Mouse (Mus musculus): ENCODE results near the gene Elp4.

Gene Elp4

DNA sequence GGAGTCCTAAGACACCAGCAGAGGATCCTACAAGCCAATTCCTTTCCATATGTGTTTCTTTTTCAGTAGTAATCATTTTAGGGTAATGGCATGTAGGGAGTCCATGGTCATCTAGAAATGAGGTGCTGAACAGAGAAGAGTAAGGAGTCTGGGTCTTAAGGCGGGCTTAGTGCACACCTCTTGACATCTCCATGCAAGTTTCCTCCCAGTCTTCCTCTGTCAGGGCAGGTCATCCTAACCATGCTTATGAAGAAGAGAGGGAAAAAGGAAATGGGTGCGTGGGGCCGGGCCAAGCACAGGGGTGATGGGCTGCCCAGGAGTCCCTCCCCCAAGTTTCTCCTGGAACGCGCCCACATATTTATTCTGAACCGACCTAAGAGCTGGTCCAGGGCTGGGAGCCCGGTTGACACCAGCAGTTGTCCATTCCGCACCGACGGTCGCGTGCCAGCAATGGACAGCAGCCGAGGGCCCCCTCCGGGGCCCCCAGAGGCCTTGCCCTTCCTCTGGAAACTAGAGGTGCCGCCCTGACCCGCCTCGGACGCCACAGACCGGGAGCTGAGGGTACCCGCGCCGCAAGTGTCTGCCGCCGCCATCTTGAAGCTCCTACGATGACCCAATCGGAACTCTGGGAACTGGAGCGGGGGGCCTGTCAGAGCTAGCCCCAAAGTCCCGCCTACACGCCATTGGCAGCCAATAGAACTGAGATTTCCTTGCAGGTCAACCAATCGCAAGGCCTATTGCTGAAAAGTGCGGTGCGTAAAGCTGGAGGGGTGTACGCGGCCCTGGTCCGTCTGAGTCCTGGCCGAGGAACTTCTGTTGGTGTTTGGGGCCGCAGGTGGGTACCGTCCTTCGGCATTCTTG is at the start of gene Elp4, which contains the start of gene Immp1l:
Gene Elp4 (minus strand): TSS at position 669 of the 861 bp plus-strand sequence.
Gene Immp1l (plus strand): TSS at position 743 of the 861 bp plus-strand sequence.
- DNase-seq: peak; percentile 98

DNA sequence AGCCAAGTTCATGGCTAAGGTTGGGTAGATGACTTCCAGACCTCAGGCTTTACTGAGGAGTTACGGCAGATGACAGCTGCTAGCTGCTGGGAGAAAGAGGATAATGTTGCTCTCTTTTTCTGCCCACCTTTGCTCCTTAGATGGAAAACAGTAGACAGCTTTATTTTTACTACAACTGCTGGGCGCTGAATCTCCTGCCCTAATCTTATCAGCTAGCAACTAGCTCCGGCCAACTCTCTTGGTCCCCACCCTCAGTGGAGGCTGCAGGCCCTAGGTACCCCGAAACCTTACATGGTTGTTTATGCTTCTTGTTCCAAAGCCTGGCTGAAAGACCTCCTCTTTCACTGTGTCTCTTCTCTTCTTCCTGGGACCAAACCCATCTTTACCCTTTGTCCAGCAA is 49.5 kb upstream of the Elp4 start:
- no peak for DNase-seq

DNA sequence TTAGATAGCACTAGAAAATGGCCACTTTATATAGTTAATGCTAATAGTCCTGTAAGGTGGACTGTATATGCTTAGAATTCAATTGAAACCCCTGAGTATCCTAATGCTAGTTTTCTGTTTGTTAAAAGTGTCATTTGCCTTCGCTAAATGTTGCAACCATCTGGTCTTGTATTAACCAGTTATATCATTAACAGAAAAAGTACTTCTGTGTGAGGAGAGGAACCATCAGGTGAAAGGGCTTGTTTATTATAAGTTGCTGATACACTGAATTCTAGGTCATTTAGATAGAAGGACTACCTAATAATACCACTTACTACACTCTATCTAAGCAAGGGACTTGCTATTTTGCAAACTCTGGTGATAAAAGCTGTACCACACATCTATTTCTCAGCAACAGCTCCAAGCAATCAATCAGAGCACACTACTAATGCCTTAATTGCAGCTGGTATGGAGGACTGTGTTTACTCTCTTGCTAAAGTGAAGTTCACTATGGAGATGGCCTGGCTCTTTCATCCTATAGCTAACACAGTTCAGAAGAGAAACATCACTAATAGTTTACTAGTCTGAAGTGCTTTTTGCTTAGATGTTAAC is 47.1 kb upstream of the Elp4 start:
- no peak for DNase-seq

- no peak for DNase-seq
These were observed 45.8 kb upstream of the Elp4 start for GRCm38 (mm10) chr2:105950131-105950530.

DNA sequence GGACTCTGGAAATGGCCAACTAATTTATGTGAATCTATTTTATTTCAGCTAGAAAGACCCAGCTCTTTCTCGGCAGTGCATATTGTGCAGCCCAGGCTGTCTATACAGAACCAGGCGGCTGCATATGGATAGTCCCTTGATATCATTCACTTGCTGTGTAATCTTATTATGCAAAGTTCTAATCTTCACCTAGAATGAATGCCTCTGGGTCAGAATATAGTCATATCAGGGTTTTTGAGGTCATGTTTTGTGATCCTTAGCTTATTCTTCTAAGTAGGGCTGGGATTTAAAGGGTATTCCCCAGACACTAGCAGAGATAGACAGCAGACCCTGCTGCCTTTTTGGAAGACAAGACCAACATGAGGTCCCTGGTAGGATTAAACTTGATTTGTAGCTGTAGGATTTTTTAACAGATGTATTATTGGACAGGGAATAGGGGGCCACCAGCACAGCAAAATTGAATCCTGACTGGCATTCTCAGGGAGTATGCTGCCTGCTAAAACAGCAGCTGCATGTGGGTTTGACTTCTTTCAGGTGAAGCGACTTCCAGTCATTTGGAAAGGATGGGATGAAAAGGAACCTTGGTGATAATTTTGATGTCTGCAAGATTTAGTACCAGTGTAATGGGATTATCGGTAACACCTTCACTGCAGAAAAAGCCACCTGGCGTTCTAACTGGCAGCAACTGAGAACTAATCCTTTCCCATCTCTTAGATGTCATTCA is 13.4 kb upstream of the Elp4 start:
- no peak for DNase-seq

- DNase-seq: no peak
These were observed 12.3 kb upstream of the Elp4 start for GRCm38 (mm10) chr2:105916671-105917070.

GRCm38 (mm10) chr2:105913655-105914366 is 9.4 kb upstream of the Elp4 start:
- no peak for DNase-seq

DNA sequence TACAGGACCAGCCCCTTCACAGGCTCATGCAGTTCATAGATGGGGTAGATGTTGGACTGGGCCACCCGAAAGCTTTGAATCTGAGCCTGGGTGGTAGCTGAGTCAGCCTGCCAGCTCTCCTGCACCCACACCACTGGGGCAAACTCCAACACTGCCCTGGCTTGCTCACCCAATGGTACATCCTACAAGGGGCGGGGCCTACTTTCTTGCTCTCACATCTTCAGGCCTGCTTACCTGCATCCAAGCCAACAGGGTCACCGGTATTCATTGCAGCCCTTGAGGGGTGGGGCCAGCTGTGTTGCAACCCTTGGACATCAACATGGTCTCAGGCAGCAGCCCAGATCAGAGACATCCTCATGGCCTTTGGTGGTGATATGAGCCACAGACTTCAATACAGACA is 6.2 kb upstream of the Elp4 start:
- DNase-seq: no peak

- DNase-seq: peak; percentile 24
These were observed 4.0 kb upstream of the Elp4 start for GRCm38 (mm10) chr2:105908351-105908750.

DNA sequence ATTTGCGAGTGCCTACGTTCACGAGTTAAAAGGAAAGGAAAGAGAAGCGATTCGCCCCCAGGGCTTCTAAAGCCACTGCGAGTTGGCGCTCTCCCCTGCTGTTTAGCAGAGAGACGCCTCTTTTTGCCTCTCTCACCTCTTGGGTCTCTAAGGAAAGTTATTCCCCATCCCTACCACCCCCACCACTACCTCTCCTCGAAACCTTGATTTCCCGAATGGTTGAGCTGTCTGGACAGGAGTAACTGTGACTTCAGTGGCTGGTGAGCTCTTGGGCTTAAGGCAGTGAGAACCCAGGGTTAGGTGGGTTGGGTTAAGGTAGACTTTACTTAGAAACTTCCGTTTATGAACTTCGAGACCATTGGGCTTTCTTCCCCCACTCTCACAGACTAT is 388 bp upstream of the Elp4 start:
- DNase-seq: no peak

GRCm38 (mm10) chr2:105890816-105891215 is 13.5 kb downstream of the Elp4 start:
- DNase-seq: no peak

DNA sequence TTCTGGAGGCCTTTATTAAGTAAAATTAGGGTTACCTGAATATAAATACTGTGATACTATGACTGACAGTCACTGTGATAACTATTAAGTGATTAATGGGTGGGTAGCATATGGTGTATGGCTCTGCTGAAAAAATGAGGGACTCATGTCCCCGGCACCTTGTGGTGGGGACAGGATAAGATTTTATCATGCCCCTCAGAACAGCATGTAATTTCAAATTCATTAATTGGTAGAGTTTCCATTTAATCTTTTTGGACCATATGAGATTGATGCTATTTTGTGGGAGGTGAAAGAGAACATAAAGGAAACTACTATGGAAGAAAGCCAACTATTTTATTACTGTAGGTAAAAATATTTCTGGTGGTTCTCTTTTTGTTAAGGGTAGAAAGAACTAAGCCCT is 31.0 kb downstream of the Elp4 start:
- DNase-seq: no peak

GRCm38 (mm10) chr2:105854740-105855139 is 49.6 kb downstream of the Elp4 start:
- peak; percentile 29 for DNase-seq

DNA sequence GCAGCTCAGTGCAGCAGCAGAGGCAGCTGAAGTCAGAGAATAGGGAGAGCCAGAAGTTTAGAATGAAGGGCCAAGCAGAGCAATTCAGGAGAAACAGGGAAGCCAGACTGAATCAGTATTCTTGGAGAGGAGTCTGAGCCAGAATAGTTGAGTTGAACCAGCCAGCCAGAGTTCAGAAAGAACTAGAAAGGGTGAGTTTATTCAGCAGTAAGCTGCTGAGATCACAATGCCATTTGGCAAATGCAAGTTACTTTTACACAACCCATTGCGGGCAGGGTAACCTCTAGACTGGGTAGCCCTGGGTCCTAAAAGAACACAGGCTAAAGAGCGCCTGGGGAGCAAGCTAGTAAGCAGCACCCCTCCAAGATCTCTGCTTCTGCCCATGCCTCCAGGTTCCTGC is 51.4 kb downstream of the Elp4 start:
- no peak for DNase-seq

- no peak for DNase-seq
These were observed 52.6 kb downstream of the Elp4 start for GRCm38 (mm10) chr2:105851714-105852293.

DNA sequence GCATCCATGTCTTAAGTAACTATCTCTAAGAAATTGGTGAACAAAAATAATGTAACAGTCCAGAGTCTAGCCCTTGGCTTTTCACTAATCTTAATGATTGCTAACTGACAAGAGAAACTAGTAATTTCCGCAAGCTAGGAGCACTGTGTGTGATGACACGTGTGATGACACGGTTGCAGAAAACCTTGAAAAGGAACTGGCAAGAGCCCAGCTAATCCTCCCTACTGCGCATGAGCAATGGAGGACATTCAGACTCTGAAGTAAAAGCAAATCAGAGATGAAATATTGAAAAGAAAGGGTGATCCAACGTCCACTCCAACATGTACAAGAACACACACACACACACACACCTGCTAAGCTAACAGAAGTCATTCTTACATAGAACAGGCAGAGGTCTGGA is 61.2 kb downstream of the Elp4 start:
- no peak for DNase-seq

- DNase-seq: no peak
These were observed 86.4 kb downstream of the Elp4 start for GRCm38 (mm10) chr2:105817965-105818364.

DNA sequence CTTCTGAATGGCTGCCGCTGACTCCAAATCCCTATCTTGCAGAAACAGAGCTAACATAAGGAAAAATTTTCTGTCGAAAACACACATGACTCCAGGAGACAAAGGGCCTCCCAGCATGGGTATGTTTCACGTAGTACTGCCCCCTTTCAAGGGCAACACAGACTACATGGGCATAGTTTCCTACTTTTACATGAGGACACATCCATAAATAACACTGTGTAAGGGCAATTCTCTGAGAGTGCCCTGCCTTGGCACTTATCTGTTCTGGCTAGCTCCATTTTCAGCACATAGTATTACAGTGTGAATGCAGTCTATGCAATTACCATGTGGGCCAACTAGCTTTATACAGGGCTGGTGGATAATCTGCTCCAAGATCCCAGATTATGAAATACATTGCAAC is 89.2 kb downstream of the Elp4 start:
- DNase-seq: no peak

GRCm38 (mm10) chr2:105813041-105813440 is 91.3 kb downstream of the Elp4 start:
- DNase-seq: no peak

- DNase-seq: no peak
These were observed 94.1 kb downstream of the Elp4 start for GRCm38 (mm10) chr2:105810286-105810685.

DNA sequence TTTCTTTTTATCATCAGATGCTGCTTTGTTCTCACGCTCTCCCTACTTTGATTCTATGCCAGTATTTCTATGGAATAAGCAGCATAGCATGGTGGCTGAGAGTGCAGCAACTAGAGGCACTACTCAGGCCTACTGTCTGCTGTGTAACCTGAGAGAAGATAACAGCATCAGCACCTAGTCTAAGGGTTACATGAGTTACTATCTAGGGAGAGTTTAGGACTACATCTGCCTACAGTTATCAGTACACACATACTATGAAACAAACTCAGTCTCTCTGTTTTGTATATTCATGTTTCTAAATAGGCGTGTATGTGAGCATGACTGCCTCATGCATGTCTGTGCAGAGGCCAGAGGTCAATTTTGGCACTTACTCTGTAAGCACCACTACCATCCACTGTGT is 97.8 kb downstream of the Elp4 start:
- DNase-seq: no peak

DNA sequence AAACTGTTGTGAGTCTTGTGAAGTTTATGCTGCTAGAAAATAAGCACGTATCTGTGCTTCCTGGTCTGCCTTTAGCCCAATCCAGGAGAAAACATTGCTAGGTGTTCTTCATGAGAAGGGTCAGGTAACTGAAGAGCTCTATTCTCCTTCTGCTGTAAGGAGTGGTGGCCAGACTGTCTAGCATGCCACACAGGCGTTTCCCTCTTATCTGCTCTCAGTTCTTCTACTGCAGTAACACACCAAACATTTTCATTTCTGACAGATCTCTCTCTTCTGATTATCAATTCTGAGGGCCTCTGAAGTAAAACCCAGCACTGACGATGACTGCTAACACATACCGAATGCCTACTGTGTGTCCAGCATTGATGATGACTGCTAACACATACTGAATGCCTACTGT is 98.3 kb downstream of the Elp4 start:
- no peak for DNase-seq

DNA sequence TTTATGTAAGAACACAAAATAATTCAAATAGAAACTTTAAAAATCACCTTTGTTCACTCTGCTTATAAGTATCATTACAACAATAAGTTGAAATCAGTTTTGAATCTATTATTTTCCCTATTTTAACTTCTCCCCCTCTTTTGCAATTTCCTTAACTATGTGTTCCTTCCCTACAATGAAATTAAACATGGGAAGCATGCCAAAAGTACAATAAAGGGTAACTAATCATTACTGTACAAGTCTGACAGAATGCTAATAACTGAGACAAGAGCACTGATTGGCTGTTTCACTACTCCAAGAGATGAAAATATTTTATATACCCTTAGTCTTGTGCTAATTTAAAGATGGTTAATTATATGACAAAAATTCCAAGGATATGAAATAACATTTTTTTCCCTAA is 99.2 kb downstream of the Elp4 start:
- DNase-seq: no peak

Measured in cerebellum, adult 8-10 months (tissue).